Mouse (Mus musculus) myocyte (in vitro differentiated cells): ENCODE data around the gene St6galnac4. TPM values are rescaled to one million over a fixed set of nuclear protein-coding genes. Genes with fewer than 3 reads are reported as not detected.

Experiments
- H3K27me3 ChIP-seq: one replicate; pipeline ENCODE4 v1.6.1; 2011; ENCODE audit not compliant: control insufficient read depth, insufficient read depth, insufficient read length
- H3K36me3 ChIP-seq: one replicate; pipeline ENCODE4 v1.6.1; 2011; ENCODE audit not compliant: control insufficient read depth, insufficient read depth
- H3K4me2 ChIP-seq: one replicate; pipeline ENCODE4 v1.6.1; 2011; ENCODE audit warnings: low read depth, control low read depth
- H3K4me3 ChIP-seq: one replicate; pipeline ENCODE4 v1.5.1; 2011; ENCODE audit warnings: mild to moderate bottlenecking, control low read depth, moderate library complexity
- H3K79me2 ChIP-seq: one replicate; pipeline ENCODE4 v1.6.1; 2011; ENCODE audit not compliant: control insufficient read depth, insufficient read depth
- H3ac ChIP-seq: one replicate; pipeline ENCODE4 v1.6.1; 2011; ENCODE audit not compliant: control insufficient read depth, insufficient read length
- CEBPB ChIP-seq: IDR thresholded peaks from 2 replicates; pipeline ENCODE4 v1.6.1; 2011; ENCODE audit warnings: mild to moderate bottlenecking, moderate library complexity; ENCODE audit not compliant: poor library complexity, insufficient read depth, severe bottlenecking
- E2F4 ChIP-seq: IDR thresholded peaks from one replicate; pipeline ENCODE4 v1.6.1; 2011; ENCODE audit warnings: mild to moderate bottlenecking, control low read depth, moderate library complexity; ENCODE audit not compliant: insufficient read depth
- MAX ChIP-seq: IDR thresholded peaks from one replicate; pipeline ENCODE4 v1.6.1; 2011; ENCODE audit warnings: low read depth, mild to moderate bottlenecking, control low read depth
- MYOD1 ChIP-seq, 3 experiments: IDR thresholded peaks; one replicate each; pipeline ENCODE4 v1.6.1; 2011; ENCODE audit warnings: control low read depth in 2 of 3, low read depth in 2 of 3, mild to moderate bottlenecking in 2 of 3, moderate library complexity in 1 of 3; ENCODE audit not compliant: insufficient read length in 2 of 3, control insufficient read depth in 1 of 3
- MYOG ChIP-seq, 3 experiments: IDR thresholded peaks; one replicate each; pipeline ENCODE4 v1.6.1; 2011; ENCODE audit warnings: control low read depth in 2 of 3, low read depth in 2 of 3, mild to moderate bottlenecking in 2 of 3; ENCODE audit not compliant: insufficient read length in 2 of 3, control insufficient read depth in 1 of 3, insufficient read depth in 1 of 3
- POLR2A ChIP-seq: IDR thresholded peaks from one replicate; pipeline ENCODE4 v1.6.1; 2011; ENCODE audit warnings: low read depth, mild to moderate bottlenecking, control low read depth, moderate library complexity; ENCODE audit not compliant: insufficient read length
- POLR2AphosphoS2 ChIP-seq: IDR thresholded peaks from one replicate; pipeline ENCODE4 v1.6.1; 2011; ENCODE audit warnings: low read depth, control low read depth; ENCODE audit not compliant: insufficient read length
- REST ChIP-seq: IDR thresholded peaks from one replicate; pipeline ENCODE4 v1.6.1; 2011; ENCODE audit warnings: mild to moderate bottlenecking, control low read depth, moderate library complexity; ENCODE audit not compliant: insufficient read depth, insufficient read length
- SRF ChIP-seq: IDR thresholded peaks from one replicate; pipeline ENCODE4 v1.6.1; 2011; ENCODE audit warnings: low read depth; ENCODE audit not compliant: control insufficient read depth, insufficient read length
- TCF12 ChIP-seq: IDR thresholded peaks from one replicate; pipeline ENCODE4 v1.6.1; 2011; ENCODE audit warnings: mild to moderate bottlenecking, control low read depth; ENCODE audit not compliant: poor library complexity, insufficient read depth, severe bottlenecking
- TCF3 ChIP-seq: IDR thresholded peaks from one replicate; pipeline ENCODE4 v1.6.1; 2011; ENCODE audit warnings: low read depth, control low read depth; ENCODE audit not compliant: insufficient read length
- USF1 ChIP-seq: IDR thresholded peaks from one replicate; pipeline ENCODE4 v1.6.1; 2011; ENCODE audit warnings: low read depth, mild to moderate bottlenecking, control low read depth, moderate library complexity
- polyA plus RNA-seq: library from polyadenylated mRNA; unstranded; fragments of >200 nt; fragmentation: generic; extraction: Trizol; gene quantifications from one replicate; pipeline ENCODE4 v1.2.1, GENCODE M21; 2012; ENCODE audit warnings: missing spikeins

Gene St6galnac4
- polyA plus RNA-seq, 1 experiment: 75.4 TPM

DNA sequence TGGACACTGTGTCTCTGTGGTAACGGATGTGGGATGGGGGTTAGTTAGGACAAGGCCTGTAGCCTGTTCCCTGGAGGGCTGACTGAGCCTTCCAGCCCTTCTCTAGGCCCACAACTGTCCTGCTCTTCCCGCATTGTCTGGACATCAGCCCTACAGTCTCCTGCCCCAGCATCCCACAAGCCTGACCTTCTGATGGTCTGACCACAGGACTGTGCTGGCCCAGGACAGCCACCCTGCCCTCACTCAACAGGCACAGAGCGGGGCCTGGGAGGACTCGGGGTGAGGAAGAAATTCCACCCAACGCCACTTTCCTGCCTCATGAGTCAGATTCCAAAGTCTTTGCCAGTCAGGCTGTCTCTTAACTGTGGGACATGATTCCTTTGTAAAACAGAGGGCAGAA lies 10.8 kb downstream of the St6galnac4 start:
- Histone ChIP-seq H3K4me3 (no peak overlapping the region), H3K79me2 (peaks cover 5% of the 10 kb centered on the region), H3K4me2 (peak overlapping the region; percentile 50), H3ac (no peak overlapping the region), H3K36me3 (peaks cover 22% of the 10 kb centered on the region), H3K27me3 (no peaks in the 10 kb centered on the region)
- TF ChIP-seq TCF3: no peak
- no peak for TF ChIP-seq MYOG (IDR thresholded peaks at IDR 0.05; ENCODE audit: control insufficient read depth in 1 of 3, insufficient read depth in 1 of 3, insufficient read length in 2 of 3, low read depth in 2 of 3)
- TF ChIP-seq POLR2AphosphoS2: peak; percentile 34
- no peak for TF ChIP-seq REST
- TF ChIP-seq USF1: no peak
- peak in 1 of 3 experiments; percentile 7 for TF ChIP-seq MYOD1 (IDR thresholded peaks at IDR 0.05; ENCODE audit: control insufficient read depth in 1 of 3, insufficient read length in 2 of 3, low read depth in 2 of 3)

- Histone ChIP-seq H3K36me3 (peaks cover 18% of the 10 kb centered on the region), H3K27me3 (no peaks in the 10 kb centered on the region), H3K4me3 (no peak overlapping the region), H3ac (no peak overlapping the region), H3K79me2 (no peaks in the 10 kb centered on the region), H3K4me2 (peak overlapping the region; percentile 39)
- no peak for TF ChIP-seq MYOD1 (IDR thresholded peaks at IDR 0.05; ENCODE audit: control insufficient read depth in 1 of 3, insufficient read length in 2 of 3, low read depth in 2 of 3)
- TF ChIP-seq CEBPB: no peak
These were observed 11.6 kb downstream of the St6galnac4 start for GRCm38 (mm10) chr2:32598506-32598905.

DNA sequence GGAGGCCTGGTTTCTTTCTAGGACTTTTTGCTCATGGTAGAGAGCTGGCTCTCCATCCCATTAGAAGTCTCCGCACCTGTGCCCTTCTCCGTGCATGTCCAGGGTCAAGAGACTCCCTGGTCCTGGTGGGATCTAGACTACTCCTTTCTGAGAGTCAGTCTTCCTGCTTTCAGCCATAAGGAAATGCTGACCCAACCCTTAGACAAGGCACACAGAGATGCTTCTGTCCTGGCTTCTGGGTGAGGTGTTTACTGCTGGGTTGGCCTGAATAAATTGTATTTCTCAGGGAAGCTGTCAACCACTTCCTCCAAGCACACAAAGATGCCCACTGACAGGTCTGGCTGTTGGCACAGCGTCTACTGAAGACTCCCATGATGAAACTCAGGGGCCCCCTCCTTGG lies 12.5 kb downstream of the St6galnac4 start, which contains the start of gene St6galnac6:
Gene St6galnac6, plus strand, starts transcription at position 301 of the 400 bp plus-strand sequence.
- no peaks in the 10 kb centered on the region for H3K79me2 ChIP-seq
- peaks cover 16% of the 10 kb centered on the region for H3K36me3 ChIP-seq
- no peaks in the 10 kb centered on the region for H3K27me3 ChIP-seq
- H3ac ChIP-seq: no peak within 1 kb of the TSS
- no peak for TF ChIP-seq TCF3
- no peak for TF ChIP-seq USF1
- TF ChIP-seq POLR2A: no peak
- no peak for TF ChIP-seq CEBPB
- no peak for TF ChIP-seq MYOD1 (IDR thresholded peaks at IDR 0.05; ENCODE audit: control insufficient read depth in 1 of 3, insufficient read length in 2 of 3, low read depth in 2 of 3)
- no peak for TF ChIP-seq REST
- TF ChIP-seq TCF12: no peak
- no peak for TF ChIP-seq MAX
- TF ChIP-seq E2F4: no peak
- TF ChIP-seq MYOG (IDR thresholded peaks at IDR 0.05; ENCODE audit: control insufficient read depth in 1 of 3, insufficient read depth in 1 of 3, insufficient read length in 2 of 3, low read depth in 2 of 3): no peak
- TF ChIP-seq POLR2AphosphoS2: no peak
- TF ChIP-seq SRF: no peak
- no peak within 1 kb of the TSS for H3K4me3 ChIP-seq
- peak within 1 kb of the TSS; percentile 39 for H3K4me2 ChIP-seq

- TF ChIP-seq USF1: no peak
- no peak for TF ChIP-seq REST
- TF ChIP-seq MYOG (IDR thresholded peaks at IDR 0.05; ENCODE audit: control insufficient read depth in 1 of 3, insufficient read depth in 1 of 3, insufficient read length in 2 of 3, low read depth in 2 of 3): peak in 1 of 3 experiments; percentile 13
- TF ChIP-seq TCF3: no peak
- TF ChIP-seq TCF12: no peak
- no peak for TF ChIP-seq E2F4
- no peak for TF ChIP-seq SRF
- TF ChIP-seq MAX: no peak
- TF ChIP-seq POLR2AphosphoS2: peak; percentile 79
- no peak for TF ChIP-seq MYOD1 (IDR thresholded peaks at IDR 0.05; ENCODE audit: control insufficient read depth in 1 of 3, insufficient read length in 2 of 3, low read depth in 2 of 3)
- no peak for TF ChIP-seq CEBPB
- TF ChIP-seq POLR2A: peak; percentile 6
- Histone ChIP-seq H3K79me2 (no peaks in the 10 kb centered on the region), H3K27me3 (no peaks in the 10 kb centered on the region), H3K36me3 (peaks cover 4% of the 10 kb centered on the region), H3ac (no peak overlapping the region), H3K4me2 (peak overlapping the region; percentile 33), H3K4me3 (no peak overlapping the region)
These were observed 14.6 kb downstream of the St6galnac4 start for GRCm38 (mm10) chr2:32601417-32602065.

DNA sequence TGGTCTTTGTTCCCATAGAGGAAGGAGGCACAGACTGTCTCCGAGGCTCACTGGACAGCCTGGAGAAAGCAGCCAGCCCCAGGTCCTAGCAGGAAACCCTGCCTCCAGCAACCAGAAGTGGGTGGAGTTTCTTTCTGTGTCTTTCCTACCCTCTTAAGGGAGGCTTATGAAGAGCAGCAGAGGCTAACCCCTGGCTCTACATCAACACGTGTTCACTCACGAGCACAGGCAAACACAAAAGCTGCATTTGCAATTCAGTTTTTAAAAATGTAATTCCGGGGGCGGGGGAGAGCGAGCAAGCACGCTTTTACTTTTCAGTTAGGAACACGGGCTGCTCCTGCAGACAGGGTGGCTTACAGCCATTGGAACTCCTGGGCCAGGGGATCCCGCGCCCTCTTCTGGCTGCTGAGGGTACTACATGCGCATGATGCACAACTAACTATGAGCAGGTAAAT lies 15.7 kb downstream of the St6galnac4 start:
- Histone ChIP-seq H3K36me3 (peaks cover 4% of the 10 kb centered on the region), H3K4me3 (no peak overlapping the region), H3K4me2 (peak overlapping the region; percentile 72), H3K79me2 (no peaks in the 10 kb centered on the region), H3K27me3 (no peaks in the 10 kb centered on the region), H3ac (no peak overlapping the region)
- TF ChIP-seq USF1 (no peak), E2F4 (no peak), POLR2AphosphoS2 (no peak), CEBPB (no peak), POLR2A (no peak), TCF12 (no peak), MAX (no peak), MYOG (IDR thresholded peaks at IDR 0.05; ENCODE audit: control insufficient read depth in 1 of 3, insufficient read depth in 1 of 3, insufficient read length in 2 of 3, low read depth in 2 of 3) (no peak), REST (no peak), TCF3 (no peak), SRF (no peak)
